Mouse (Mus musculus) lung, embryonic 15.5 days (tissue): ENCODE data around the gene Tspan3. TPM values are rescaled to one million over a fixed set of nuclear protein-coding genes. Genes with fewer than 3 reads are reported as not detected.

Source experiments
- ATAC-seq: fragments of 200-750 bp; cut with Nextera tagmentation; 2 replicates; pipeline ENCODE4 v1.8.0; 2017; ENCODE audit warnings: moderate number of reproducible peaks, borderline replicate concordance; ENCODE audit not compliant: low FRiP score, low TSS enrichment; ENCODE audit errors: extremely low read depth
- H3K27ac ChIP-seq: fragments of 300-500 bp; sonication (generic); 2 replicates; pipeline ENCODE4 v1.5.1; 2015; ENCODE audit warnings: moderate library complexity, mild to moderate bottlenecking, inconsistent platforms
- H3K27me3 ChIP-seq: fragments of 300-500 bp; sonication (generic); 2 replicates; pipeline ENCODE4 v1.6.1; 2015; ENCODE audit warnings: inconsistent platforms
- H3K36me3 ChIP-seq: fragments of 300-500 bp; sonication (generic); 2 replicates; pipeline ENCODE4 v1.6.1; 2015; ENCODE audit warnings: inconsistent platforms
- H3K4me1 ChIP-seq: fragments of 300-500 bp; sonication (generic); 2 replicates; pipeline ENCODE4 v1.6.1; 2015; ENCODE audit warnings: inconsistent platforms
- H3K4me2 ChIP-seq: fragments of 300-500 bp; sonication (generic); 2 replicates; pipeline ENCODE4 v1.6.1; 2015; ENCODE audit warnings: inconsistent platforms, mild to moderate bottlenecking, moderate library complexity
- H3K4me3 ChIP-seq: fragments of 300-500 bp; sonication (generic); 2 replicates; pipeline ENCODE4 v1.5.1; 2015; ENCODE audit warnings: mild to moderate bottlenecking, inconsistent platforms
- H3K9ac ChIP-seq: fragments of 300-500 bp; sonication (generic); 2 replicates; pipeline ENCODE4 v1.6.1; 2015; ENCODE audit warnings: inconsistent platforms
- H3K9me3 ChIP-seq: fragments of 300-500 bp; sonication (generic); 2 replicates; pipeline ENCODE4 v1.6.1; 2016; ENCODE audit warnings: inconsistent platforms
- WGBS: fragments of 180-500 bp; shearing (Covaris S2); methylation state at CpG from one replicate; pipeline ENCODE4 v1.1.7; 2015; 5-methylcytosine and 5-hydroxymethylcytosine counted together
- polyA plus RNA-seq: library from polyadenylated mRNA; unstranded; fragments of >200 nt; fragmentation: Nextera tagmentation; extraction: Ambion mirVana; gene quantifications from 2 replicates; pipeline ENCODE4 v1.2.1, GENCODE M21; 2015

Gene Tspan3
- polyA plus RNA-seq, 1 experiment from 2014 or later = 468 TPM

- WGBS = 36% methylated on average over 7 of the region's 7 CpGs
- no peak for ATAC-seq
- H3K9me3 ChIP-seq = no peaks in the 10 kb centered on the region
- H3K27me3 ChIP-seq = no peaks in the 10 kb centered on the region
- H3K4me3 ChIP-seq = no peak overlapping the region
- H3K4me2 ChIP-seq = no peak overlapping the region
- no peak overlapping the region for H3K27ac ChIP-seq
- H3K36me3 ChIP-seq = no peaks in the 10 kb centered on the region
- H3K9ac ChIP-seq = no peak overlapping the region
- no peaks in the 10 kb centered on the region for H3K4me1 ChIP-seq
Measured at GRCm38 (mm10) chr9:56104921-56105320, 60.4 kb downstream of the Tspan3 start.

GRCm38 (mm10) chr9:56101022-56101421 is 64.3 kb downstream of the Tspan3 start:
- Histone ChIP-seq H3K36me3 (no peaks in the 10 kb centered on the region), H3K4me3 (no peak overlapping the region), H3K27ac (no peak overlapping the region), H3K27me3 (no peaks in the 10 kb centered on the region), H3K9ac (no peak overlapping the region), H3K9me3 (no peaks in the 10 kb centered on the region), H3K4me1 (no peaks in the 10 kb centered on the region), H3K4me2 (no peak overlapping the region)
- WGBS = 14% methylated on average over 4 of the region's 4 CpGs
- ATAC-seq = no peak

- Histone ChIP-seq H3K36me3 (no peaks in the 10 kb centered on the region), H3K27me3 (no peaks in the 10 kb centered on the region), H3K27ac (no peak overlapping the region), H3K4me1 (no peaks in the 10 kb centered on the region), H3K9me3 (no peaks in the 10 kb centered on the region), H3K4me2 (no peak overlapping the region), H3K9ac (no peak overlapping the region), H3K4me3 (no peak overlapping the region)
- ATAC-seq = no peak
- WGBS = 73% methylated on average over 7 of the region's 7 CpGs
Measured at GRCm38 (mm10) chr9:56100041-56100522, 65.2 kb downstream of the Tspan3 start.

- H3K4me3 ChIP-seq = no peak overlapping the region
- H3K27me3 ChIP-seq = no peaks in the 10 kb centered on the region
- 71% methylated on average over 4 of the region's 4 CpGs for WGBS
- no peaks in the 10 kb centered on the region for H3K4me1 ChIP-seq
- H3K9me3 ChIP-seq = no peaks in the 10 kb centered on the region
- H3K9ac ChIP-seq = no peak overlapping the region
- no peaks in the 10 kb centered on the region for H3K36me3 ChIP-seq
- H3K4me2 ChIP-seq = no peak overlapping the region
- no peak overlapping the region for H3K27ac ChIP-seq
- ATAC-seq = no peak
Measured at GRCm38 (mm10) chr9:56097584-56098298, 67.5 kb downstream of the Tspan3 start.

- WGBS = 40% methylated on average over 2 of the region's 2 CpGs
- Histone ChIP-seq H3K9me3 (no peaks in the 10 kb centered on the region), H3K4me3 (no peak overlapping the region), H3K4me2 (no peak overlapping the region), H3K27ac (no peak overlapping the region), H3K27me3 (no peaks in the 10 kb centered on the region), H3K36me3 (no peaks in the 10 kb centered on the region), H3K9ac (no peak overlapping the region), H3K4me1 (peaks cover 18% of the 10 kb centered on the region)
- no peak for ATAC-seq
Measured at GRCm38 (mm10) chr9:56092102-56092501, 73.2 kb downstream of the Tspan3 start.

- ATAC-seq = no peak
- peaks cover 18% of the 10 kb centered on the region for H3K4me1 ChIP-seq
- no peaks in the 10 kb centered on the region for H3K9me3 ChIP-seq
- H3K27me3 ChIP-seq = no peaks in the 10 kb centered on the region
- H3K36me3 ChIP-seq = no peaks in the 10 kb centered on the region
- H3K4me3 ChIP-seq = peak overlapping the region; percentile 11; the same call in 1 of the 2 replicates
- 68% methylated on average over 5 of the region's 5 CpGs for WGBS
- H3K4me2 ChIP-seq = peak overlapping the region; percentile 48
- no peak overlapping the region for H3K9ac ChIP-seq
- peak overlapping the region; percentile 95 for H3K27ac ChIP-seq
Measured at GRCm38 (mm10) chr9:56090546-56091225, 74.6 kb downstream of the Tspan3 start.

GRCm38 (mm10) chr9:56089778-56090520 is 75.3 kb downstream of the Tspan3 start, which contains the start of gene Pstpip1:
Gene Pstpip1 (plus strand): TSS chr9:56089962.
- Histone ChIP-seq H3K27ac (peak within 1 kb of the TSS; percentile 95), H3K4me3 (peak within 1 kb of the TSS; percentile 11; the same call in 1 of the 2 replicates), H3K9me3 (no peaks in the 10 kb centered on the region), H3K4me2 (peak within 1 kb of the TSS; percentile 48), H3K27me3 (no peaks in the 10 kb centered on the region), H3K9ac (peak within 1 kb of the TSS; percentile 31; the same call in 1 of the 2 replicates), H3K36me3 (no peaks in the 10 kb centered on the region), H3K4me1 (peaks cover 18% of the 10 kb centered on the region)
- WGBS = 15% methylated on average over 21 of the region's 22 CpGs
- ATAC-seq = peak; percentile 86

- Histone ChIP-seq H3K27me3 (no peaks in the 10 kb centered on the region), H3K4me1 (peaks cover 18% of the 10 kb centered on the region), H3K4me3 (no peak overlapping the region), H3K36me3 (no peaks in the 10 kb centered on the region), H3K9me3 (no peaks in the 10 kb centered on the region), H3K9ac (no peak overlapping the region), H3K27ac (no peak overlapping the region), H3K4me2 (no peak overlapping the region)
- WGBS = 75% methylated on average over 5 of the region's 5 CpGs
- ATAC-seq = no peak
Measured at GRCm38 (mm10) chr9:56086524-56086923, 78.8 kb downstream of the Tspan3 start.

Other genes with a start within 250 kb of the Tspan3 start
- 6.7 and 7.7 TPM in 2 replicates for gene Scaper, start 227.4 kb downstream of the Tspan3 start, polyA plus RNA-seq
- gene 4930563M21Rik, start 154.9 kb downstream of the Tspan3 start, polyA plus RNA-seq = not detected in 2 replicates
- gene Rcn2, start 123.6 kb downstream of the Tspan3 start, polyA plus RNA-seq = 251 and 256 TPM in 2 replicates
- 1.6 and 2.9 TPM in 2 replicates for gene Pstpip1, start 75.5 kb downstream of the Tspan3 start, polyA plus RNA-seq